Mouse (Mus musculus) embryonic facial prominence, embryonic 10.5 days (tissue): ENCODE data around the gene Vwf. TPM values are rescaled to one million over a fixed set of nuclear protein-coding genes. Genes with fewer than 3 reads are reported as not detected.

ENCODE experiments used
- DNase-seq: peaks from one replicate; pipeline ENCODE4 v3.0.0-alpha.2; 2017; ENCODE audit warnings: low spot score
- H3K27ac ChIP-seq: fragments of 300-500 bp; sonication (generic); replicated peaks from 2 replicates; pipeline ENCODE4 v1.5.1; 2016; ENCODE audit warnings: mild to moderate bottlenecking
- H3K27me3 ChIP-seq: fragments of 300-500 bp; sonication (generic); replicated peaks from 2 replicates; pipeline ENCODE4 v1.6.1; 2016; ENCODE audit warnings: low read depth, mild to moderate bottlenecking; ENCODE audit not compliant: poor library complexity, severe bottlenecking
- H3K36me3 ChIP-seq: fragments of 300-500 bp; sonication (generic); replicated peaks from 2 replicates; pipeline ENCODE4 v1.6.1; 2016; ENCODE audit warnings: mild to moderate bottlenecking, moderate library complexity
- H3K4me1 ChIP-seq: fragments of 300-500 bp; sonication (generic); 2 replicates; pipeline ENCODE4 v1.6.1; 2016
- H3K4me3 ChIP-seq: fragments of 300-500 bp; sonication (generic); 2 replicates; pipeline ENCODE4 v1.5.1; 2016; ENCODE audit warnings: mild to moderate bottlenecking, moderate library complexity
- H3K9me3 ChIP-seq: fragments of 300-500 bp; sonication (generic); 2 replicates; pipeline ENCODE4 v1.6.1; 2016; ENCODE audit warnings: mild to moderate bottlenecking
- WGBS: fragments of 180-500 bp; shearing (Covaris S2); methylation state at CpG from one replicate; pipeline ENCODE4 v1.1.7; 2016; 5-methylcytosine and 5-hydroxymethylcytosine counted together
- polyA plus RNA-seq: library from polyadenylated mRNA; unstranded; fragments of >200 nt; fragmentation: Nextera tagmentation; extraction: Ambion mirVana; gene quantifications from 2 replicates; pipeline ENCODE4 v1.2.1, GENCODE M21; 2016

Vwf gene
- polyA plus RNA-seq, 1 experiment from 2014 or later, result 8.6 TPM

GRCm38 (mm10) chr6:125553551-125553950 is 7.0 kb downstream of the Vwf start:
- 85% methylated on average over 4 of the region's 4 CpGs for whole genome bisulfite sequencing

GRCm38 (mm10) chr6:125558831-125559230 is 12.3 kb downstream of the Vwf start:
- no peaks in the 10 kb centered on the region for H3K36me3 ChIP-seq
- WGBS, result 79% methylated on average over 8 of the region's 8 CpGs
- no peak overlapping the region for H3K4me3 ChIP-seq
- H3K9me3 ChIP-seq, result no peaks in the 10 kb centered on the region
- no peaks in the 10 kb centered on the region for H3K27me3 ChIP-seq
- DNase-seq, result no peak
- H3K27ac ChIP-seq, result no peak overlapping the region; the same call in 1 of the 2 replicates
- peaks cover 10% of the 10 kb centered on the region for H3K4me1 ChIP-seq

More at GRCm38 (mm10) chr6:125553551-125553950, 7.0 kb downstream of the Vwf start:
- no peaks in the 10 kb centered on the region for H3K9me3 ChIP-seq
- no peaks in the 10 kb centered on the region for H3K36me3 ChIP-seq
- no peak overlapping the region for H3K4me3 ChIP-seq
- peaks cover 16% of the 10 kb centered on the region for H3K4me1 ChIP-seq
- no peaks in the 10 kb centered on the region for H3K27me3 ChIP-seq
- DNase-seq, result no peak
- H3K27ac ChIP-seq, result no peak overlapping the region

- H3K4me3 ChIP-seq, result no peak overlapping the region
Observed at GRCm38 (mm10) chr6:125561031-125561430, 14.5 kb downstream of the Vwf start.

GRCm38 (mm10) chr6:125561521-125561920 is 14.9 kb downstream of the Vwf start:
- DNase-seq, result no peak
- H3K27ac ChIP-seq, result no peak overlapping the region
- no peak overlapping the region for H3K4me3 ChIP-seq
- no peaks in the 10 kb centered on the region for H3K9me3 ChIP-seq
- 86% methylated on average over 2 of the region's 2 CpGs for WGBS
- peaks cover 10% of the 10 kb centered on the region for H3K4me1 ChIP-seq
- H3K27me3 ChIP-seq, result no peaks in the 10 kb centered on the region
- H3K36me3 ChIP-seq, result no peaks in the 10 kb centered on the region

More at GRCm38 (mm10) chr6:125561031-125561430, 14.5 kb downstream of the Vwf start:
- Histone ChIP-seq H3K27ac (no peak overlapping the region), H3K27me3 (no peaks in the 10 kb centered on the region), H3K4me1 (peaks cover 10% of the 10 kb centered on the region), H3K36me3 (no peaks in the 10 kb centered on the region), H3K9me3 (no peaks in the 10 kb centered on the region)
- WGBS, result 74% methylated on average over 5 of the region's 5 CpGs
- no peak for DNase-seq

GRCm38 (mm10) chr6:125564812-125565281 is 18.3 kb downstream of the Vwf start:
- 76% methylated on average over 7 of the region's 7 CpGs for WGBS
- H3K4me3 ChIP-seq, result no peak overlapping the region
- no peak for DNase-seq
- H3K27ac ChIP-seq, result 0 out of 2 replicates have a peak overlapping the region, but pooled peaks have one; percentile 14
- no peaks in the 10 kb centered on the region for H3K36me3 ChIP-seq
- no peaks in the 10 kb centered on the region for H3K4me1 ChIP-seq
- no peaks in the 10 kb centered on the region for H3K9me3 ChIP-seq
- no peaks in the 10 kb centered on the region for H3K27me3 ChIP-seq

- Histone ChIP-seq H3K27me3 (no peaks in the 10 kb centered on the region), H3K27ac (no peak overlapping the region), H3K4me1 (no peaks in the 10 kb centered on the region), H3K9me3 (no peaks in the 10 kb centered on the region), H3K4me3 (no peak overlapping the region), H3K36me3 (no peaks in the 10 kb centered on the region)
- WGBS, result 85% methylated on average over 6 of the region's 6 CpGs
- no peak for DNase-seq
Observed at GRCm38 (mm10) chr6:125565326-125565725, 18.8 kb downstream of the Vwf start.

GRCm38 (mm10) chr6:125566656-125567055 is 20.1 kb downstream of the Vwf start:
- no peaks in the 10 kb centered on the region for H3K36me3 ChIP-seq
- no peaks in the 10 kb centered on the region for H3K4me1 ChIP-seq
- no peak for DNase-seq
- WGBS, result 96% methylated on average over 3 of the region's 3 CpGs
- H3K4me3 ChIP-seq, result no peak overlapping the region
- H3K27me3 ChIP-seq, result no peaks in the 10 kb centered on the region
- no peaks in the 10 kb centered on the region for H3K9me3 ChIP-seq
- no peak overlapping the region for H3K27ac ChIP-seq

- H3K4me1 ChIP-seq, result peaks cover 12% of the 10 kb centered on the region
- H3K9me3 ChIP-seq, result no peaks in the 10 kb centered on the region
- no peak overlapping the region for H3K4me3 ChIP-seq
- no peaks in the 10 kb centered on the region for H3K27me3 ChIP-seq
- no peak overlapping the region for H3K27ac ChIP-seq
- no peak for DNase-seq
- no peaks in the 10 kb centered on the region for H3K36me3 ChIP-seq
- 92% methylated on average over 2 of the region's 2 CpGs for WGBS
Observed at GRCm38 (mm10) chr6:125568381-125568780, 21.8 kb downstream of the Vwf start.

GRCm38 (mm10) chr6:125572291-125573188 is 26.0 kb downstream of the Vwf start:
- Histone ChIP-seq H3K36me3 (no peaks in the 10 kb centered on the region), H3K27me3 (no peaks in the 10 kb centered on the region), H3K27ac (peak overlapping the region; percentile 85), H3K4me1 (peaks cover 20% of the 10 kb centered on the region), H3K4me3 (peak overlapping the region; percentile 55), H3K9me3 (no peaks in the 10 kb centered on the region)
- WGBS, result 47% methylated on average over 18 of the region's 18 CpGs
- no peak for DNase-seq

GRCm38 (mm10) chr6:125573189-125573928 is 26.8 kb downstream of the Vwf start:
- H3K36me3 ChIP-seq, result no peaks in the 10 kb centered on the region
- no peaks in the 10 kb centered on the region for H3K27me3 ChIP-seq
- peak overlapping the region; percentile 85 for H3K27ac ChIP-seq
- H3K9me3 ChIP-seq, result no peaks in the 10 kb centered on the region
- peak; percentile 85 for DNase-seq
- peak overlapping the region; percentile 55 for H3K4me3 ChIP-seq
- 5% methylated on average over 14 of the region's 14 CpGs for WGBS
- H3K4me1 ChIP-seq, result peaks cover 25% of the 10 kb centered on the region

- H3K9me3 ChIP-seq, result no peaks in the 10 kb centered on the region
- no peaks in the 10 kb centered on the region for H3K27me3 ChIP-seq
- WGBS, result 94% methylated on average over 6 of the region's 6 CpGs
- H3K4me3 ChIP-seq, result no peak overlapping the region
- no peaks in the 10 kb centered on the region for H3K36me3 ChIP-seq
- H3K4me1 ChIP-seq, result peaks cover 30% of the 10 kb centered on the region
- no peak for DNase-seq
- no peak overlapping the region for H3K27ac ChIP-seq
Observed at GRCm38 (mm10) chr6:125575080-125575479, 28.5 kb downstream of the Vwf start.

- H3K36me3 ChIP-seq, result no peaks in the 10 kb centered on the region
- WGBS, result 88% methylated on average over 9 of the region's 9 CpGs
- no peak overlapping the region for H3K4me3 ChIP-seq
- H3K4me1 ChIP-seq, result peaks cover 28% of the 10 kb centered on the region
- no peak overlapping the region for H3K27ac ChIP-seq
- H3K27me3 ChIP-seq, result no peaks in the 10 kb centered on the region
- H3K9me3 ChIP-seq, result no peaks in the 10 kb centered on the region
- no peak for DNase-seq
Observed at GRCm38 (mm10) chr6:125577301-125577700, 30.7 kb downstream of the Vwf start.
